Mouse (Mus musculus): ENCODE measurements around the gene Sort1. TPM values are rescaled to one million over a fixed set of nuclear protein-coding genes. Genes with fewer than 3 reads are reported as not detected.

Gene Sort1
- polyA plus RNA-seq, 1 experiment from 2014 or later = 7.6 TPM

- no peak for ATAC-seq (ENCODE audit: low FRiP score, low TSS enrichment)
- WGBS = 84% methylated on average over 9 of the region's 9 CpGs
Observed at GRCm38 (mm10) chr3:108325521-108325920, 41.6 kb downstream of the Sort1 start.

GRCm38 (mm10) chr3:108327275-108327674 is 43.4 kb downstream of the Sort1 start:
- Histone ChIP-seq H3K4me2 (replicated peaks; ENCODE audit: low read depth, low read length) (no peak overlapping the region), H3K27me3 (ENCODE audit: insufficient read depth, low read length) (no peaks in the 10 kb centered on the region), H3K4me1 (ENCODE audit: insufficient read depth, low read length) (peaks cover 6% of the 10 kb centered on the region; the same call in 1 of the 2 replicates), H3K36me3 (ENCODE audit: insufficient read depth, low read length) (peaks cover 6% of the 10 kb centered on the region; the same call in 1 of the 2 replicates), H3K9me3 (ENCODE audit: low read length) (no peaks in the 10 kb centered on the region), H3K9ac (replicated peaks; ENCODE audit: low read length) (no peak overlapping the region), H3K4me3 (ENCODE audit: low read length) (no peak overlapping the region), H3K27ac (ENCODE audit: low read length) (no peak overlapping the region)
- WGBS = 91% methylated on average over 8 of the region's 8 CpGs
- no peak for ATAC-seq (ENCODE audit: low FRiP score, low TSS enrichment)

More at GRCm38 (mm10) chr3:108325521-108325920, 41.6 kb downstream of the Sort1 start:
- Histone ChIP-seq H3K27ac (ENCODE audit: low read length) (no peak overlapping the region), H3K27me3 (ENCODE audit: insufficient read depth, low read length) (no peaks in the 10 kb centered on the region), H3K9ac (replicated peaks; ENCODE audit: low read length) (no peak overlapping the region), H3K9me3 (ENCODE audit: low read length) (no peaks in the 10 kb centered on the region), H3K4me1 (ENCODE audit: insufficient read depth, low read length) (peaks cover 6% of the 10 kb centered on the region; the same call in 1 of the 2 replicates), H3K4me3 (ENCODE audit: low read length) (no peak overlapping the region), H3K36me3 (ENCODE audit: insufficient read depth, low read length) (no peaks in the 10 kb centered on the region), H3K4me2 (replicated peaks; ENCODE audit: low read depth, low read length) (no peak overlapping the region)

GRCm38 (mm10) chr3:108327916-108328315 is 44.0 kb downstream of the Sort1 start:
- ATAC-seq (ENCODE audit: low FRiP score, low TSS enrichment) = no peak
- Histone ChIP-seq H3K4me3 (ENCODE audit: low read length) (no peak overlapping the region), H3K27ac (ENCODE audit: low read length) (peak overlapping the region; percentile 30)

GRCm38 (mm10) chr3:108328441-108328841 is 44.6 kb downstream of the Sort1 start:
- Histone ChIP-seq H3K4me3 (ENCODE audit: low read length) (no peak overlapping the region), H3K36me3 (ENCODE audit: insufficient read depth, low read length) (peaks cover 11% of the 10 kb centered on the region; the same call in 1 of the 2 replicates), H3K27me3 (ENCODE audit: insufficient read depth, low read length) (no peaks in the 10 kb centered on the region), H3K9me3 (ENCODE audit: low read length) (no peaks in the 10 kb centered on the region), H3K4me2 (replicated peaks; ENCODE audit: low read depth, low read length) (no peak overlapping the region), H3K4me1 (ENCODE audit: insufficient read depth, low read length) (peaks cover 6% of the 10 kb centered on the region; the same call in 1 of the 2 replicates), H3K9ac (replicated peaks; ENCODE audit: low read length) (no peak overlapping the region), H3K27ac (ENCODE audit: low read length) (peak overlapping the region; percentile 30)
- 41% methylated on average over 9 of the region's 9 CpGs for WGBS
- peak; percentile 57; the same call in 1 of the 2 replicates for ATAC-seq (ENCODE audit: low FRiP score, low TSS enrichment)

More at GRCm38 (mm10) chr3:108327916-108328315, 44.0 kb downstream of the Sort1 start:
- no peaks in the 10 kb centered on the region for H3K27me3 ChIP-seq (ENCODE audit: insufficient read depth, low read length)
- peaks cover 6% of the 10 kb centered on the region; the same call in 1 of the 2 replicates for H3K4me1 ChIP-seq (ENCODE audit: insufficient read depth, low read length)
- 63% methylated on average over 3 of the region's 3 CpGs for WGBS
- no peaks in the 10 kb centered on the region for H3K9me3 ChIP-seq (ENCODE audit: low read length)
- H3K9ac ChIP-seq (replicated peaks; ENCODE audit: low read length) = no peak overlapping the region
- peaks cover 11% of the 10 kb centered on the region; the same call in 1 of the 2 replicates for H3K36me3 ChIP-seq (ENCODE audit: insufficient read depth, low read length)
- no peak overlapping the region for H3K4me2 ChIP-seq (replicated peaks; ENCODE audit: low read depth, low read length)

GRCm38 (mm10) chr3:108330812-108331211 is 46.9 kb downstream of the Sort1 start:
- no peak for ATAC-seq (ENCODE audit: low FRiP score, low TSS enrichment)
- WGBS = 91% methylated on average over 6 of the region's 6 CpGs
- H3K4me1 ChIP-seq (ENCODE audit: insufficient read depth, low read length) = peaks cover 6% of the 10 kb centered on the region; the same call in 1 of the 2 replicates
- no peak overlapping the region for H3K4me2 ChIP-seq (replicated peaks; ENCODE audit: low read depth, low read length)
- H3K4me3 ChIP-seq (ENCODE audit: low read length) = no peak overlapping the region
- H3K36me3 ChIP-seq (ENCODE audit: insufficient read depth, low read length) = peaks cover 17% of the 10 kb centered on the region; the same call in 1 of the 2 replicates
- H3K9ac ChIP-seq (replicated peaks; ENCODE audit: low read length) = no peak overlapping the region
- H3K27me3 ChIP-seq (ENCODE audit: insufficient read depth, low read length) = no peaks in the 10 kb centered on the region
- H3K27ac ChIP-seq (ENCODE audit: low read length) = no peak overlapping the region
- H3K9me3 ChIP-seq (ENCODE audit: low read length) = no peaks in the 10 kb centered on the region

GRCm38 (mm10) chr3:108336878-108337277 is 53.0 kb downstream of the Sort1 start:
- Histone ChIP-seq H3K4me1 (ENCODE audit: insufficient read depth, low read length) (no peaks in the 10 kb centered on the region), H3K9ac (replicated peaks; ENCODE audit: low read length) (no peak overlapping the region), H3K4me2 (replicated peaks; ENCODE audit: low read depth, low read length) (no peak overlapping the region), H3K27ac (ENCODE audit: low read length) (no peak overlapping the region), H3K4me3 (ENCODE audit: low read length) (no peak overlapping the region), H3K27me3 (ENCODE audit: insufficient read depth, low read length) (no peaks in the 10 kb centered on the region), H3K36me3 (ENCODE audit: insufficient read depth, low read length) (peaks cover 46% of the 10 kb centered on the region), H3K9me3 (ENCODE audit: low read length) (no peaks in the 10 kb centered on the region)
- WGBS = 96% methylated on average over 5 of the region's 5 CpGs
- no peak for ATAC-seq (ENCODE audit: low FRiP score, low TSS enrichment)

- no peak overlapping the region for H3K4me3 ChIP-seq (ENCODE audit: low read length)
- H3K9ac ChIP-seq (replicated peaks; ENCODE audit: low read length) = no peak overlapping the region
- 79% methylated on average over 2 of the region's 2 CpGs for WGBS
- H3K27me3 ChIP-seq (ENCODE audit: insufficient read depth, low read length) = no peaks in the 10 kb centered on the region
- H3K36me3 ChIP-seq (ENCODE audit: insufficient read depth, low read length) = peaks cover 44% of the 10 kb centered on the region
- H3K27ac ChIP-seq (ENCODE audit: low read length) = no peak overlapping the region
- no peaks in the 10 kb centered on the region for H3K4me1 ChIP-seq (ENCODE audit: insufficient read depth, low read length)
- H3K9me3 ChIP-seq (ENCODE audit: low read length) = no peaks in the 10 kb centered on the region
- H3K4me2 ChIP-seq (replicated peaks; ENCODE audit: low read depth, low read length) = no peak overlapping the region
- no peak for ATAC-seq (ENCODE audit: low FRiP score, low TSS enrichment)
Observed at GRCm38 (mm10) chr3:108341040-108341439, 57.2 kb downstream of the Sort1 start.

GRCm38 (mm10) chr3:108342185-108342584 is 58.3 kb downstream of the Sort1 start:
- 77% methylated on average over 7 of the region's 7 CpGs for WGBS
- Histone ChIP-seq H3K36me3 (ENCODE audit: insufficient read depth, low read length) (peaks cover 50% of the 10 kb centered on the region), H3K27me3 (ENCODE audit: insufficient read depth, low read length) (no peaks in the 10 kb centered on the region), H3K4me2 (replicated peaks; ENCODE audit: low read depth, low read length) (no peak overlapping the region), H3K9me3 (ENCODE audit: low read length) (no peaks in the 10 kb centered on the region), H3K9ac (replicated peaks; ENCODE audit: low read length) (no peak overlapping the region), H3K27ac (ENCODE audit: low read length) (no peak overlapping the region), H3K4me1 (ENCODE audit: insufficient read depth, low read length) (no peaks in the 10 kb centered on the region), H3K4me3 (ENCODE audit: low read length) (no peak overlapping the region)
- no peak for ATAC-seq (ENCODE audit: low FRiP score, low TSS enrichment)

- 88% methylated on average over 7 of the region's 7 CpGs for WGBS
- Histone ChIP-seq H3K4me1 (ENCODE audit: insufficient read depth, low read length) (no peaks in the 10 kb centered on the region), H3K36me3 (ENCODE audit: insufficient read depth, low read length) (peaks cover 30% of the 10 kb centered on the region), H3K9ac (replicated peaks; ENCODE audit: low read length) (no peak overlapping the region), H3K27me3 (ENCODE audit: insufficient read depth, low read length) (no peaks in the 10 kb centered on the region), H3K9me3 (ENCODE audit: low read length) (no peaks in the 10 kb centered on the region), H3K4me2 (replicated peaks; ENCODE audit: low read depth, low read length) (no peak overlapping the region), H3K4me3 (ENCODE audit: low read length) (no peak overlapping the region), H3K27ac (ENCODE audit: low read length) (no peak overlapping the region)
- ATAC-seq (ENCODE audit: low FRiP score, low TSS enrichment) = no peak
Observed at GRCm38 (mm10) chr3:108345855-108346254, 62.0 kb downstream of the Sort1 start.

- H3K4me2 ChIP-seq (replicated peaks; ENCODE audit: low read depth, low read length) = no peak overlapping the region
- no peak for ATAC-seq (ENCODE audit: low FRiP score, low TSS enrichment)
- no peaks in the 10 kb centered on the region for H3K9me3 ChIP-seq (ENCODE audit: low read length)
- H3K27ac ChIP-seq (ENCODE audit: low read length) = no peak overlapping the region
- H3K36me3 ChIP-seq (ENCODE audit: insufficient read depth, low read length) = peaks cover 37% of the 10 kb centered on the region
- H3K27me3 ChIP-seq (ENCODE audit: insufficient read depth, low read length) = no peaks in the 10 kb centered on the region
- H3K4me3 ChIP-seq (ENCODE audit: low read length) = no peak overlapping the region
- no peaks in the 10 kb centered on the region for H3K4me1 ChIP-seq (ENCODE audit: insufficient read depth, low read length)
- no peak overlapping the region for H3K9ac ChIP-seq (replicated peaks; ENCODE audit: low read length)
- WGBS = 80% methylated on average over 9 of the region's 9 CpGs
Observed at GRCm38 (mm10) chr3:108348376-108348775, 64.5 kb downstream of the Sort1 start.
